Mouse (Mus musculus) testis, adult 2 months (tissue): ENCODE measurements around the gene Ccdc85b.

Experiments
- CTCF ChIP-seq: fragments of 200-500 bp; IDR thresholded peaks from 2 replicates; pipeline ENCODE4 v1.5.1; 2012; ENCODE audit warnings: low read depth, mild to moderate bottlenecking, inconsistent platforms, low read length, moderate library complexity; ENCODE audit not compliant: control insufficient read depth, insufficient read depth, insufficient replicate concordance
- POLR2A ChIP-seq: fragments of 200-500 bp; IDR thresholded peaks from 2 replicates; pipeline ENCODE4 v1.6.1; 2012; ENCODE audit warnings: low read depth, mild to moderate bottlenecking, inconsistent platforms, low read length, moderate library complexity; ENCODE audit not compliant: control insufficient read depth

GRCm38 (mm10) chr19:5494314-5494713 lies 36.6 kb upstream of the Ccdc85b start:
- TF ChIP-seq CTCF (no peak), POLR2A (no peak)
